Mouse (Mus musculus) brain, embryonic 14.5 days (tissue): ENCODE results near the gene H2-D1.
A peak's percentile ranks its signal among the peaks of the same experiment; 100 is the strongest.

Source experiments
- CTCF ChIP-seq: fragments of 200-500 bp; IDR thresholded peaks from 2 replicates; pipeline ENCODE4 v1.5.1; 2012; ENCODE audit warnings: inconsistent platforms, mild to moderate bottlenecking, moderate library complexity, borderline replicate concordance; ENCODE audit not compliant: insufficient read depth, insufficient read length; ENCODE audit errors: extremely low read depth
- POLR2A ChIP-seq: fragments of 200-500 bp; IDR thresholded peaks from 2 replicates; pipeline ENCODE4 v1.6.1; 2012; ENCODE audit warnings: mild to moderate bottlenecking, inconsistent platforms, borderline replicate concordance; ENCODE audit not compliant: poor library complexity, insufficient read depth, insufficient read length, severe bottlenecking; ENCODE audit errors: extremely low read depth

- TF ChIP-seq POLR2A (no peak), CTCF (peak; percentile 86)
These were observed 8.1 kb upstream of the H2-D1 start for GRCm38 (mm10) chr17:35254241-35255098.
